Mouse (Mus musculus): Measurements from ENCODE around the gene Arl6ip6.

Arl6ip6 gene

GRCm38 (mm10) chr2:53191523-53192220 is at the start of gene Arl6ip6:
Arl6ip6 (plus strand) TSS chr2:53191726.
- peak; percentile 98 for DNase-seq

GRCm38 (mm10) chr2:53146852-53147251 is 44.7 kb upstream of the Arl6ip6 start:
- no peak for DNase-seq

- no peak for DNase-seq
Observed at GRCm38 (mm10) chr2:53173966-53174365, 17.6 kb upstream of the Arl6ip6 start.

GRCm38 (mm10) chr2:53178966-53179365 is 12.6 kb upstream of the Arl6ip6 start:
- no peak for DNase-seq

GRCm38 (mm10) chr2:53179876-53180275 is 11.7 kb upstream of the Arl6ip6 start:
- no peak for DNase-seq

GRCm38 (mm10) chr2:53189811-53190210 is 1.7 kb upstream of the Arl6ip6 start:
- DNase-seq = no peak

GRCm38 (mm10) chr2:53190684-53191511 is 628 bp upstream of the Arl6ip6 start, which contains the start of gene Prpf40a:
Prpf40a (minus strand) TSS chr2:53191284.
- DNase-seq = peak; percentile 99

- no peak for DNase-seq
Observed at GRCm38 (mm10) chr2:53192386-53192785, 860 bp downstream of the Arl6ip6 start.

GRCm38 (mm10) chr2:53196431-53196830 is 4.9 kb downstream of the Arl6ip6 start:
- DNase-seq = no peak

- no peak for DNase-seq
Observed at GRCm38 (mm10) chr2:53199203-53199602, 7.7 kb downstream of the Arl6ip6 start.

- DNase-seq = no peak
Observed at GRCm38 (mm10) chr2:53200164-53200885, 8.8 kb downstream of the Arl6ip6 start.

GRCm38 (mm10) chr2:53204373-53205274 is 13.1 kb downstream of the Arl6ip6 start:
- no peak for DNase-seq

- no peak for DNase-seq
Observed at GRCm38 (mm10) chr2:53206749-53207148, 15.2 kb downstream of the Arl6ip6 start.

- DNase-seq = no peak
Observed at GRCm38 (mm10) chr2:53213493-53213892, 22.0 kb downstream of the Arl6ip6 start.

GRCm38 (mm10) chr2:53222242-53222641 is 30.7 kb downstream of the Arl6ip6 start:
- no peak for DNase-seq

GRCm38 (mm10) chr2:53256982-53257381 is 65.5 kb downstream of the Arl6ip6 start:
- peak; percentile 23 for DNase-seq

Data from right cerebral cortex, adult 18-20 months (tissue).